Mouse (Mus musculus): ENCODE results near the gene Fndc7. TPM values are rescaled to one million over a fixed set of nuclear protein-coding genes. Genes with fewer than 3 reads are reported as not detected.
"Not testable (repeated sequence)": the region's sequence is repeated elsewhere in the genome, so short reads cannot be mapped to it uniquely, and the experiment has no call there.

The Fndc7 gene
- polyA plus RNA-seq, 1 experiment from 2014 or later, result 0.08 TPM

GRCm38 (mm10) chr3:108863091-108863490, 26.7 kb downstream of the Fndc7 start:
- Histone ChIP-seq H3K27ac (ENCODE audit: low read length) (no peak overlapping the region), H3K4me3 (ENCODE audit: low read depth, low read length) (no peak overlapping the region), H3K36me3 (ENCODE audit: control insufficient read depth, insufficient read depth, low read length) (no peaks in the 10 kb centered on the region), H3K4me2 (ENCODE audit: low read length) (no peak overlapping the region), H3K4me1 (ENCODE audit: control insufficient read depth, insufficient read depth, low read length) (peaks cover 4% of the 10 kb centered on the region), H3K9me3 (replicated peaks; ENCODE audit: control insufficient read depth, low read length, poor library complexity, severe bottlenecking) (no peaks in the 10 kb centered on the region), H3K9ac (ENCODE audit: low read depth, low read length) (no peak overlapping the region), H3K27me3 (ENCODE audit: control insufficient read depth, insufficient read depth, low read depth, low read length) (no peaks in the 10 kb centered on the region)
- WGBS, result 92% methylated on average over 10 of the region's 10 CpGs
- ATAC-seq, result no peak

- not testable (repeated sequence) for ATAC-seq; H3K36me3 ChIP-seq (ENCODE audit: control insufficient read depth, insufficient read depth, low read length); H3K27ac ChIP-seq (ENCODE audit: low read length); H3K27me3 ChIP-seq (ENCODE audit: control insufficient read depth, insufficient read depth, low read depth, low read length); H3K4me1 ChIP-seq (ENCODE audit: control insufficient read depth, insufficient read depth, low read length); H3K4me2 ChIP-seq (ENCODE audit: low read length); H3K4me3 ChIP-seq (ENCODE audit: low read depth, low read length); H3K9me3 ChIP-seq (replicated peaks; ENCODE audit: control insufficient read depth, low read length, poor library complexity, severe bottlenecking); H3K9ac ChIP-seq (ENCODE audit: low read depth, low read length)
- 91% methylated on average over 4 of the region's 4 CpGs for WGBS
These were observed 27.5 kb downstream of the Fndc7 start for GRCm38 (mm10) chr3:108862282-108862681.

GRCm38 (mm10) chr3:108860786-108861185, 29.0 kb downstream of the Fndc7 start:
- Histone ChIP-seq H3K4me2 (ENCODE audit: low read length) (no peak overlapping the region), H3K27me3 (ENCODE audit: control insufficient read depth, insufficient read depth, low read depth, low read length) (no peaks in the 10 kb centered on the region), H3K9ac (ENCODE audit: low read depth, low read length) (no peak overlapping the region), H3K27ac (ENCODE audit: low read length) (no peak overlapping the region), H3K4me3 (ENCODE audit: low read depth, low read length) (no peak overlapping the region), H3K9me3 (replicated peaks; ENCODE audit: control insufficient read depth, low read length, poor library complexity, severe bottlenecking) (no peaks in the 10 kb centered on the region), H3K4me1 (ENCODE audit: control insufficient read depth, insufficient read depth, low read length) (peaks cover 6% of the 10 kb centered on the region), H3K36me3 (ENCODE audit: control insufficient read depth, insufficient read depth, low read length) (no peaks in the 10 kb centered on the region)
- WGBS, result 72% methylated on average over 2 of the region's 2 CpGs
- no peak for ATAC-seq

DNA sequence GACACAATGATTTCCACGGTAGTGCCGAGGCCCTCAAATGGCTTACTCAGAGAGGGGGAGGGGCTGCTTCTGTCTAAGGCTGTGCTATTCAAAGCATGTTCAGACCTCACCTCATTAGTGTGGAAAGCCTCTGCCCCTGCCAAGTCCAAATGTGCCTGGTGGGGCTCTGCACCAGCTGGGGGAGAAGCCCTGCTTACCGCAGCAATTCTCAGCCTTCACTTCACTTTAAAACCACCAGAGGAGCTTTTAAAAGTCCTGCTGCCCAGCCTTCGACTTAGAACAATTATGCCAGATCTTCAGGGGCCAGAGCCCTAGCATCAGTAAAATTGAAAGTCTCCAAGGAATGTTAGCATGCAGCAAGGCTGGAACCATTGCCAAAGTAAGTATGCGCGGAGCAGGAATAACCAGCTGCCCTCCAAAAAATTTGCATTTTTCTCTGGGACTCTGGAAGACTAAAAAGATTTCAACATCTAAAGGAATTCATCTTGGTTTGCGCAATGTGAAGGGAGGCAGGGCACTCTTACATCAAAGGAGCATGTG, 31.5 kb downstream of the Fndc7 start:
- no peak overlapping the region for H3K4me3 ChIP-seq (ENCODE audit: low read depth, low read length)
- no peaks in the 10 kb centered on the region for H3K27me3 ChIP-seq (ENCODE audit: control insufficient read depth, insufficient read depth, low read depth, low read length)
- WGBS, result 12% methylated on average over 7 of the region's 7 CpGs
- H3K4me2 ChIP-seq (ENCODE audit: low read length), result 0 out of 2 replicates have a peak overlapping the region, but pooled peaks have one; percentile 17
- no peaks in the 10 kb centered on the region for H3K36me3 ChIP-seq (ENCODE audit: control insufficient read depth, insufficient read depth, low read length)
- H3K9ac ChIP-seq (ENCODE audit: low read depth, low read length), result no peak overlapping the region
- H3K9me3 ChIP-seq (replicated peaks; ENCODE audit: control insufficient read depth, low read length, poor library complexity, severe bottlenecking), result no peaks in the 10 kb centered on the region
- H3K4me1 ChIP-seq (ENCODE audit: control insufficient read depth, insufficient read depth, low read length), result peaks cover 9% of the 10 kb centered on the region
- peak; percentile 90 for ATAC-seq
- H3K27ac ChIP-seq (ENCODE audit: low read length), result peak overlapping the region; percentile 78

DNA sequence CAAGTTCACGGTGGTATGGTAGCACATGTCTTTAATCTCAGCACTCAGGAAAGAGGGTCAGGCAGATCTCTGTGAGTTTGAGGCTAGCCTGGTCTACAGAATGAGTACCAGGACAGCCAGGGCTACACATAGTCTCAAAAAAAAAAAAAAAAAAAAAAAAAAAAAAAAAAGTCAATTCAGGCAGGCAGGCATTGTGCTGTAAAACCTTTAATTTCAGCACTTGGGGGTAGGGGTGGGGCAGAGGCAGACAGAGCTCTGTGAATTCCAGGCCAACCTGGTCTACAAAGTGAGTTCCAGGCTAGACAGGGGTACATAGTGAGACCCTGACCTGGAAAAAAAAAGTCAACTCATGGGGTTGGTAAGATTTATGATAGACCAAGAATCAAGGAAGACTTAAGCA, 32.1 kb downstream of the Fndc7 start:
- Histone ChIP-seq H3K27ac (ENCODE audit: low read length) (peak overlapping the region; percentile 78), H3K27me3 (ENCODE audit: control insufficient read depth, insufficient read depth, low read depth, low read length) (no peaks in the 10 kb centered on the region), H3K4me1 (ENCODE audit: control insufficient read depth, insufficient read depth, low read length) (peaks cover 9% of the 10 kb centered on the region), H3K36me3 (ENCODE audit: control insufficient read depth, insufficient read depth, low read length) (no peaks in the 10 kb centered on the region), H3K4me3 (ENCODE audit: low read depth, low read length) (no peak overlapping the region), H3K9ac (ENCODE audit: low read depth, low read length) (no peak overlapping the region), H3K4me2 (ENCODE audit: low read length) (no peak overlapping the region), H3K9me3 (replicated peaks; ENCODE audit: control insufficient read depth, low read length, poor library complexity, severe bottlenecking) (no peaks in the 10 kb centered on the region)
- 68% methylated on average over 1 of the region's 1 CpGs for WGBS
- ATAC-seq, result peak; percentile 9

DNA sequence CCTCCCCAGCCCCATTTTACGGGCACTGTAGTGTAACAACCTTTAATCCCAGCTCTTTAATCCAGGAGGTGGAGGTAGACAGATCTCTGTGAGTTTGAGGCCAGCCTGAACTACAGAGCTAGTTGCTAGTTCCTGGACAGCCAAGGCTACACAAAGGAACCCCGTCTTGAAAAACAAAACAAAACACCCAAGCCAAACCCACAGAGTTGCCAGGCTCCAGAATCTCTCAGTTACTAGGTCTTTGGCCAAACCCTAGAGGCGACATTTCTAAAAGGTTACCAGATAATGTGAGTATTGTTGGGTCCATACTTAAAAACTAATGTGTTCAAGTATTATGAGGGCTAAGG, 32.7 kb downstream of the Fndc7 start:
- Histone ChIP-seq H3K4me1 (ENCODE audit: control insufficient read depth, insufficient read depth, low read length) (peaks cover 9% of the 10 kb centered on the region), H3K4me2 (ENCODE audit: low read length) (no peak overlapping the region), H3K27ac (ENCODE audit: low read length) (no peak overlapping the region), H3K27me3 (ENCODE audit: control insufficient read depth, insufficient read depth, low read depth, low read length) (no peaks in the 10 kb centered on the region), H3K9ac (ENCODE audit: low read depth, low read length) (no peak overlapping the region), H3K4me3 (ENCODE audit: low read depth, low read length) (no peak overlapping the region), H3K9me3 (replicated peaks; ENCODE audit: control insufficient read depth, low read length, poor library complexity, severe bottlenecking) (no peaks in the 10 kb centered on the region), H3K36me3 (ENCODE audit: control insufficient read depth, insufficient read depth, low read length) (no peaks in the 10 kb centered on the region)
- 24% methylated on average over 3 of the region's 3 CpGs for WGBS
- no peak for ATAC-seq

- no peaks in the 10 kb centered on the region for H3K27me3 ChIP-seq (ENCODE audit: control insufficient read depth, insufficient read depth, low read depth, low read length)
- no peak for ATAC-seq
- no peak overlapping the region for H3K9ac ChIP-seq (ENCODE audit: low read depth, low read length)
These were observed 33.3 kb downstream of the Fndc7 start for GRCm38 (mm10) chr3:108856386-108857123.

DNA sequence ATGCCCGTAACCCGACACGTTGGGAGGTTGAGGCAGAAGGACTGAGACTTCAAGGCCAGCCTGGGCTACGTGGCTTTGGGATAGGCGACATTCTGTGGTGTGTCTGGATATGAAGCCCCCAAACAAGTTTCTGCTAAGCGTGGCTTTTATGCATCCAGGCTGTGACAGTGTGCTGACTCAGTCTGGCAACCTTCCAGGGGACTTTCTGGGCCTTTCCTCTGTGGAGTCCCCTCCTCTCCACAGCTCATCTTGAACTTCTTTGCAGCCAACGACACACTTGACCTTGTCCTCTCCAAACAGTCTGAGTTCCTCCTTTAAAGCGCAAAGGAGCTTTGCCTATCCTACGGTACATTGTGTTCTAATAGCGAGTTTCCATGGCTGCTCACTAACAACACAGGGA, 33.9 kb downstream of the Fndc7 start:
- no peak for ATAC-seq

More at GRCm38 (mm10) chr3:108856386-108857123, 33.3 kb downstream of the Fndc7 start:
- no peaks in the 10 kb centered on the region for H3K36me3 ChIP-seq (ENCODE audit: control insufficient read depth, insufficient read depth, low read length)
- no peak overlapping the region for H3K4me3 ChIP-seq (ENCODE audit: low read depth, low read length)
- 37% methylated on average over 8 of the region's 8 CpGs for WGBS
- H3K4me1 ChIP-seq (ENCODE audit: control insufficient read depth, insufficient read depth, low read length), result peaks cover 9% of the 10 kb centered on the region
- H3K9me3 ChIP-seq (replicated peaks; ENCODE audit: control insufficient read depth, low read length, poor library complexity, severe bottlenecking), result no peaks in the 10 kb centered on the region
- H3K4me2 ChIP-seq (ENCODE audit: low read length), result no peak overlapping the region
- no peak overlapping the region for H3K27ac ChIP-seq (ENCODE audit: low read length)

DNA sequence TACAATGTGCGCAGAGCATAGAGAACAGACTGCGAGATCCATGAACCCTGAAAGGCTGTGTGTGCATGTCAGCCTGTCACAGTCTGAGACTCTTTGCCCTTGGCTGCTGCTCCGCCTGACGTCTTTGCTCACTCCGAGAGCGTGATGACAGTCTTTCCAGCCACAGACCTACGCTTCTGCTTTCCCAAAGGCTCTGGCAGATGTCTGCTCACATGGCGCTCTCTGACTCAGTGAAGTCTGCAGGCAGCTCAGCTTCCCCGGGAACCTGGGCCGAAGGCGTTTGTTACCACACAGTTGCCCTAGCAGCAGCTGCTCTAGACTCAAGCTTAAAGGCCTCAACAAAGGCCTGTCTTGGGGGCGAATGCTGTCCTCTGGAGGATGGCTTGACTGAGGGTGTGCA, 34.4 kb downstream of the Fndc7 start:
- no peak overlapping the region for H3K4me3 ChIP-seq (ENCODE audit: low read depth, low read length)
- H3K27ac ChIP-seq (ENCODE audit: low read length), result no peak overlapping the region
- no peak overlapping the region for H3K4me2 ChIP-seq (ENCODE audit: low read length)
- peaks cover 9% of the 10 kb centered on the region for H3K4me1 ChIP-seq (ENCODE audit: control insufficient read depth, insufficient read depth, low read length)
- H3K9me3 ChIP-seq (replicated peaks; ENCODE audit: control insufficient read depth, low read length, poor library complexity, severe bottlenecking), result no peaks in the 10 kb centered on the region
- H3K36me3 ChIP-seq (ENCODE audit: control insufficient read depth, insufficient read depth, low read length), result no peaks in the 10 kb centered on the region
- no peaks in the 10 kb centered on the region for H3K27me3 ChIP-seq (ENCODE audit: control insufficient read depth, insufficient read depth, low read depth, low read length)
- H3K9ac ChIP-seq (ENCODE audit: low read depth, low read length), result no peak overlapping the region
- 42% methylated on average over 12 of the region's 12 CpGs for WGBS
- no peak for ATAC-seq

More for the DNA sequence above, 33.9 kb downstream of the Fndc7 start:
- Histone ChIP-seq H3K9ac (ENCODE audit: low read depth, low read length) (no peak overlapping the region), H3K4me3 (ENCODE audit: low read depth, low read length) (no peak overlapping the region), H3K27ac (ENCODE audit: low read length) (no peak overlapping the region), H3K4me1 (ENCODE audit: control insufficient read depth, insufficient read depth, low read length) (peaks cover 9% of the 10 kb centered on the region), H3K27me3 (ENCODE audit: control insufficient read depth, insufficient read depth, low read depth, low read length) (no peaks in the 10 kb centered on the region), H3K9me3 (replicated peaks; ENCODE audit: control insufficient read depth, low read length, poor library complexity, severe bottlenecking) (no peaks in the 10 kb centered on the region), H3K36me3 (ENCODE audit: control insufficient read depth, insufficient read depth, low read length) (no peaks in the 10 kb centered on the region), H3K4me2 (ENCODE audit: low read length) (no peak overlapping the region)
- WGBS, result 64% methylated on average over 10 of the region's 10 CpGs

Data from midbrain, embryonic 16.5 days (tissue).